Mouse (Mus musculus) liver, embryonic 14.5 days (tissue): ENCODE data around the gene March1. TPM values are rescaled to one million over a fixed set of nuclear protein-coding genes. Genes with fewer than 3 reads are reported as not detected.

ENCODE experiments used
- ATAC-seq: fragments of 200-750 bp; cut with Nextera tagmentation; 2 replicates; pipeline ENCODE4 v1.8.0; 2017; ENCODE audit warnings: moderate number of reproducible peaks, mild to moderate bottlenecking, moderate library complexity; ENCODE audit not compliant: insufficient read depth
- DNase-seq, 3 experiments: peaks; one replicate each; pipeline ENCODE4 v3.0.0-alpha.2; 2012 to 2013; ENCODE audit warnings: low read depth in 3 of 3, low spot score in 3 of 3
- H3K27ac ChIP-seq: fragments of 300-500 bp; sonication (generic); 2 replicates; pipeline ENCODE4 v1.5.1; 2014; ENCODE audit warnings: moderate library complexity, mild to moderate bottlenecking, control low read depth, inconsistent platforms
- H3K27me3 ChIP-seq: fragments of 300-500 bp; sonication (generic); 2 replicates; pipeline ENCODE4 v1.6.1; 2014; ENCODE audit warnings: mild to moderate bottlenecking, low read length, moderate library complexity; ENCODE audit not compliant: control insufficient read depth, insufficient read depth
- H3K36me3 ChIP-seq: fragments of 300-500 bp; sonication (generic); replicated peaks from 2 replicates; pipeline ENCODE4 v1.6.1; 2014; ENCODE audit warnings: low read depth; ENCODE audit not compliant: control insufficient read depth, insufficient read depth
- H3K4me1 ChIP-seq, 2 experiments: fragments of 200-500 bp in 1 of 2; fragments of 300-500 bp in 1 of 2; sonication (generic) in 1 of 2; replicated peaks; 2 replicates each; pipeline ENCODE4 v1.6.1; 2012 to 2014; ENCODE audit warnings: antibody characterized with exemption in 1 of 2, inconsistent platforms in 1 of 2, low read length in 1 of 2; ENCODE audit not compliant: control insufficient read depth in 2 of 2, insufficient read depth in 2 of 2
- H3K4me2 ChIP-seq: fragments of 300-500 bp; sonication (generic); 2 replicates; pipeline ENCODE4 v1.6.1; 2014; ENCODE audit warnings: low read depth, mild to moderate bottlenecking, control low read depth, moderate library complexity
- H3K4me3 ChIP-seq, 2 experiments: fragments of 200-500 bp in 1 of 2; fragments of 300-500 bp in 1 of 2; sonication (generic) in 1 of 2; 2 replicates each; pipeline ENCODE4 v1.5.1; 2012 to 2014; ENCODE audit warnings: low read depth in 2 of 2, low read length in 2 of 2, mild to moderate bottlenecking in 2 of 2, control low read depth in 1 of 2, inconsistent platforms in 1 of 2, moderate library complexity in 1 of 2; ENCODE audit not compliant: insufficient read depth in 1 of 2
- H3K9ac ChIP-seq: fragments of 300-500 bp; sonication (generic); replicated peaks from 2 replicates; pipeline ENCODE4 v1.6.1; 2014; ENCODE audit warnings: mild to moderate bottlenecking, control low read depth, moderate library complexity
- H3K9me3 ChIP-seq: fragments of 300-500 bp; sonication (generic); 2 replicates; pipeline ENCODE4 v1.6.1; 2016; ENCODE audit warnings: low read length, mixed read lengths; ENCODE audit not compliant: control insufficient read depth
- CTCF ChIP-seq: IDR thresholded peaks from 2 replicates; pipeline ENCODE4 v1.5.1; 2016; ENCODE audit warnings: antibody characterized with exemption, low read depth, control low read depth
- EP300 ChIP-seq: IDR thresholded peaks from 2 replicates; pipeline ENCODE4 v1.6.1; 2016; ENCODE audit warnings: antibody characterized with exemption, low read depth
- WGBS: fragments of 180-500 bp; shearing (Covaris S2); extraction: QIAGEN DNeasy Blood & Tissue Kit; methylation state at CpG from one replicate; pipeline ENCODE4 v1.1.7; 2014; ENCODE audit not compliant: insufficient replicate concordance; 5-methylcytosine and 5-hydroxymethylcytosine counted together
- polyA plus RNA-seq, 2 experiments: library from polyadenylated mRNA; depleted of rRNA in 1 of 2; stranded (reverse) in 1 of 2; unstranded in 1 of 2; fragments of >200 nt; fragmentation: Nextera tagmentation in 1 of 2; extraction: Ambion mirVana in 1 of 2; gene quantifications; 2 replicates each; pipeline versions ENCODE4 v1.2.1 to v1.2.3; 2012 to 2014

Gene March1
- polyA plus RNA-seq, 2 experiments = 0.60 to 0.94 TPM

DNA sequence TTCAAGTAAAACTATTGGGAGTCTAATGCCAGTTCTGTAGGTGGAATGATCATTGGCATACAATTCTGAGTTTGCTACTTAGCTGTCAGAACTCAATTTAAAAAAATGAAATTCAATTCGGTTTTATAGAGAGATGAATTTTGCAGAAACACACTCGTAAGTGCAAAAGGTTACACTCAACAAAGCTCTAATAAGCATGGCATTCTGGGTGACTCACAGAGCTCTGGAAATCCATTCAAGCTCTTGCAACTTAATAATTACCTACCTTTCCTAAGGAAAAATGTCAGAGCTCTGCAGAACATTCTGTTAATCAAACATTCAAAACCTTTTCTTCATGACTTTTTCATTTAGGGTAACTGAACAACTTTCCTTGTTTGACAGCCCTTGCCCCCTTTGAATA is 591.9 kb downstream of the March1 start:
- Histone ChIP-seq H3K4me2 (no peak overlapping the region), H3K9ac (no peak overlapping the region), H3K27ac (no peak overlapping the region), H3K4me3 (no peak overlapping the region), H3K9me3 (no peaks in the 10 kb centered on the region), H3K36me3 (no peaks in the 10 kb centered on the region), H3K4me1 (no peaks in the 10 kb centered on the region), H3K27me3 (no peaks in the 10 kb centered on the region)
- ATAC-seq (no peak), DNase-seq (no peak)
- whole genome bisulfite sequencing = 45% methylated on average over 2 of the region's 2 CpGs
- TF ChIP-seq CTCF (no peak), EP300 (no peak)

DNA sequence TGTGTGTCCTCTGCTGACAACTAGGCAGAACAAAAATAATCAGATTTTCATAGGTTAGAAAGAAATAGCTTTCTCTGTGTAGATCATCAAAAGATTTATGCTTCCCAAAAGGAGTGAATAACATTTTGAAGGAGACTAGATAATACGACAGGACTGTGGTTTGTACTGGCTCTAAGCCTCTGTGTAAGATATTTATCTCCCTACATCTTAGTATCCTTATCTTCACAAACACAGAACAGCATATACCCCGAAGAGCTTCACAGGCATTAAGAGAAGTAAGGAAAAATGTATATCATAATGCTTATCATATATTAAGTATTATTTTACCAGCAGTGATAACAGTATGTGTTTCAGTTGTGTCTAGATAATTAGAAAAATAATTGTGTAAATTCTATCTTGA is 592.6 kb downstream of the March1 start:
- no peak for TF ChIP-seq CTCF
- no peak for TF ChIP-seq EP300

DNA sequence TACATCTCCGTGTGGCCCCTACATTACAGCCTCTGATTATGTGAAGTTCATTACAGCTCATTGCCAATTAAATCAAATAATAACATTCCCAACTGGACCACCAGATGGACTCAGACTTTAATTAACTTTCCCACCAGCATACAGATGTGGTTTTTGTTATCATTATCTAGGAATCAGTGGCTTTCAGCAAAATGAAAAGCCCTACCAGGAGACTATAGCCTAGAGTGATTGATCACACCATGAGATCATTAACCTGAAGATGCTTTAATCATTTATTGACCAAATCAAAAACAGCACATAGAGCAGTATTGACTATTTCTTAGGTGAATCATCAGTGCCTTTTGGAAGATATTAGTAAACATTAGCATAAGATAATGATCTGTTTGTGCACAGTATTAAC is 602.3 kb downstream of the March1 start:
- ATAC-seq (no peak), DNase-seq (no peak)
- TF ChIP-seq EP300 = no peak
- TF ChIP-seq CTCF = no peak
- H3K4me2 ChIP-seq = no peak overlapping the region
- no peaks in the 10 kb centered on the region for H3K9me3 ChIP-seq
- no peak overlapping the region for H3K9ac ChIP-seq
- H3K36me3 ChIP-seq = no peaks in the 10 kb centered on the region
- 45% methylated on average over 1 of the region's 1 CpGs for WGBS
- no peaks in the 10 kb centered on the region for H3K4me1 ChIP-seq
- no peak overlapping the region for H3K4me3 ChIP-seq
- no peaks in the 10 kb centered on the region for H3K27me3 ChIP-seq
- no peak overlapping the region for H3K27ac ChIP-seq

More for the DNA sequence above, 592.6 kb downstream of the March1 start:
- no peak for ATAC-seq
- H3K4me2 ChIP-seq = no peak overlapping the region
- no peak overlapping the region for H3K9ac ChIP-seq
- WGBS = 38% methylated on average over 2 of the region's 2 CpGs
- H3K9me3 ChIP-seq = no peaks in the 10 kb centered on the region
- DNase-seq = no peak
- no peak overlapping the region for H3K27ac ChIP-seq
- H3K4me1 ChIP-seq = no peaks in the 10 kb centered on the region
- H3K27me3 ChIP-seq = no peaks in the 10 kb centered on the region
- no peak overlapping the region for H3K4me3 ChIP-seq
- H3K36me3 ChIP-seq = no peaks in the 10 kb centered on the region

DNA sequence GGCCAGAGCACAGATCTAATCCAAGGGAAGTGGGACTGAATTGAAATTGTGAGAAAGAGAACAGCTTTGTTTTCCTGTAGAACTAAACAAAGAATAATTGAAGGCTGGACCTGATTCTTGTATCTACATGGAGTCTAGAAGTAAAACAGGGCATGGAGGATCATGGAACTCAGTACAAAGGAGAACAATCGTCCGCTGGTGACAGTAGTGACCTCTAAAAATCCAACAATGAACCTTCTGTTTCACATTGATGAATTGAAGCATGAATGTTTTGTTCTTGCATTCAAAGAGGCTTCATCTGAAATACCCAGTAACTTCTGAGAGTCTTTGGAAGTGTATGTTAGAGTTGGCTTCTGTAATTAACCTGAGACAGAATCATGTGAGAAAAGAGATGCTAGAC is 612.2 kb downstream of the March1 start:
- H3K27ac ChIP-seq = no peak overlapping the region
- no peak for TF ChIP-seq EP300
- TF ChIP-seq CTCF = no peak
- no peak overlapping the region for H3K9ac ChIP-seq
- H3K4me1 ChIP-seq = no peaks in the 10 kb centered on the region
- no peaks in the 10 kb centered on the region for H3K36me3 ChIP-seq
- H3K4me3 ChIP-seq = no peak overlapping the region
- DNase-seq (no peak), ATAC-seq (no peak)
- WGBS = 73% methylated on average over 2 of the region's 2 CpGs
- H3K27me3 ChIP-seq = no peaks in the 10 kb centered on the region
- H3K4me2 ChIP-seq = no peak overlapping the region
- H3K9me3 ChIP-seq = no peaks in the 10 kb centered on the region

DNA sequence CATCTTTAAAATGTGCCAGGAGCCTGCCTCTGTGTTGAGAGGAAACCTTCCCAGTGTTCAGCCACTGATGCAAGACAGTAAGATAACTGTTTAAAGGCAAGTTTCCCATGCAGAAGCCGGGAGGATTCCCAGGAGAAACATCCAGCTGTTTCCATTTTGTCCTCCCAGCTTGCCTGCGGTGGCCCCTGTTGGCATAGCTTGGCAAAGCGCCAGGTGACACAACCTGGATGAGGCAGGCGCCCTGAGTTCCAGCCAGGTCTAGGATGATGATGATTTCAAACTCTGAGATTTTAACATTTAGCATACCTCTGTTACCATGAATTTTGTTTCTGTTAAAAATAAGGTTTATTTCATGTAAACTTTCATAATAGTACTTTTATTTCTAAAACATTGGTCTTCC is 651.8 kb downstream of the March1 start:
- Histone ChIP-seq H3K27ac (no peak overlapping the region), H3K27me3 (no peaks in the 10 kb centered on the region), H3K4me2 (no peak overlapping the region), H3K4me1 (no peaks in the 10 kb centered on the region), H3K36me3 (no peaks in the 10 kb centered on the region), H3K4me3 (no peak overlapping the region), H3K9me3 (no peaks in the 10 kb centered on the region), H3K9ac (no peak overlapping the region)
- DNase-seq = no peak
- no peak for ATAC-seq
- WGBS = 50% methylated on average over 4 of the region's 4 CpGs
- no peak for TF ChIP-seq EP300
- no peak for TF ChIP-seq CTCF
